Mouse (Mus musculus): ENCODE data around the gene Lyar. TPM values are rescaled to one million over a fixed set of nuclear protein-coding genes. Genes with fewer than 3 reads are reported as not detected.

Lyar gene
- total RNA-seq, 2 experiments from 2014 or later = 11.4 to 12.9 TPM

DNA sequence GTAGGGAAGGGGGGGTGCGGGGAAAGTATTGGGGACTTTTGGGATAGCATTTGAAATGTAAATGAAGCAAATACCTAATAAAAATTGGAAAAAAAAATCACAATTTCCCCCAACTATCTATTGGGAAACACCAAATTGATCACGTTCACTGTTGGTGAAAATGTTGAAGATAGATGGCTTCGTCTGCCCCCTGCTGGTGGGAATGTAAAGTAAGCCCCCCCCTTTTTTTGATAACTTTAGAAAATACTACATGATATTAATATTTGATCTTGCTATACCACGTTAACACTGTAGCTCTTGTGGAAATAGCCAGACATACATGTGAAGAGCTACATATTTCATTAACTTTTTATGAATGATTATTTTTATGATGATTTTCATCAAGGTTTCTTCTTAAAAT lies 34.9 kb downstream of the Lyar start:
- no peak for DNase-seq (ENCODE audit: low spot score in 2 of 2)

DNA sequence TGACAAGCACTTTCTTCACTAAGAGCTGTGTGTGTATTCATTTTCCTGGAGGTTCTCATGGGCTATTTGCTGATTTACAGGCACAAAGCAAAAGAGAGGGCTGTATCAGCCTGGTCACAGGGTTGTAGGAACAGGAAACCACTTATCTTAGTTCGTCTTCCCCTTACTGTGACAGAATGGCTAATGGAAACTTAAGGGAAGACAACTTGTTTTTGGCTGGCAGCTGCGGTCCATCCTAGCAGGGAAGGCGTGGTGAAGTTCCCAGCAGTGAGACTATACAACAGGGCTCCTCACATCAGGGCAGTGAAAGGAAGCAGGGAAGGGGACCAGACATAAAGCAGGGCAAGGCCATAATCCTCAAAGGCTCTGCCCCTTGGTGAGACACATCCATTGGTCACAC lies 35.4 kb downstream of the Lyar start:
- DNase-seq (ENCODE audit: low spot score in 2 of 2) = no peak

DNA sequence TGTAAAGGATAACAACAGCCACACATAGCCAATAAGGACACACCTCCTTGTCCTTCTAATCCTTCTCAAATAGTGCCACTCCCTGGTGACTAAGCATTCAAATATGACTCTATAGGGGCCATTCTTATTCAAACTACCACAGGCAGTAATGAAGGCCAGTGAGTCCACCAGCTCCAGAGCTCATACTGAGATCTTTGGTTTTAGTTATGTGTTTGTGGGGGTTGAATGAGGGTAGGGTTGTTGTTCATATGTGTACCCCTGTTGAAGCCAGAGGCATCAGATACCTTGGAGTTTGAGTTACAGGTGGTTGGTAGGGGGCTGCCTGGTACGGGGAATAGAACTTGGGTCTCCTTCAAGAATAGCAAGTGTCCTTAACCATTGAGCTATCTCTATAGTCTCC lies 36.3 kb downstream of the Lyar start:
- no peak for DNase-seq (ENCODE audit: low spot score in 2 of 2)

DNA sequence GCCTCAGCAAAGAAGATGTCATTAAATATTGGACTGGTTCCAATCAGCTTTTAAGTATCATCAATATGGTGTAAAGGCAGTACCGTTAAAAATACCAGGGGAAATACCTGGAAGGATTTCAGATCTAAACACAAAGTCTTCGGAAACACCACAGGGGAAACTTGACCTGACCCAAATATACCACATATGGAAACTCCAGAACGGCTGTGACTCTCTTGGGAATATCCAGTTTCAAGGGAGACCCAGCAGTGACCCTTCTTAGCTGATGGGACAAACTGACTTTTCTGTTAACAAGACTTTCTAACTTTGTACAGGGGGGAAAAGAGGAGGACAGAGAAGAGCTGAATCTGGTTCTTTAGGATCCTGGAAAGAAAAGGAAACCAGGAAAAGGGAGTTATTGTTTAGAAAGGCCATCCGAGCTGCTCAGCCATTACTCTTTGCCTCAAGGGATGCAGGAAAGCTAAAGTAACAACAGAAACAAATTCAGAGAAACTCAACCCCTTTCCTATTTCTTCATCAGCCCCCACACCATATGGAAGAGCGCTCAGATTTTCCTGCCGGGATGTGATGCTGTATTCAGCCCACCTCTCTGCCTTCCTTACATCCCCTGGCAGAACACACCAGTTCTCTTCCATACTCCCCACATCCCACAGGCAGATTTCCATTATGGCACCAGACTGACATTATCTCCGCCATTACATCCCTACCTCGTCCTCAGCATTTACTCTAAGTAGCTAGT lies 37.9 kb downstream of the Lyar start:
- no peak for DNase-seq (ENCODE audit: low spot score in 2 of 2)

DNA sequence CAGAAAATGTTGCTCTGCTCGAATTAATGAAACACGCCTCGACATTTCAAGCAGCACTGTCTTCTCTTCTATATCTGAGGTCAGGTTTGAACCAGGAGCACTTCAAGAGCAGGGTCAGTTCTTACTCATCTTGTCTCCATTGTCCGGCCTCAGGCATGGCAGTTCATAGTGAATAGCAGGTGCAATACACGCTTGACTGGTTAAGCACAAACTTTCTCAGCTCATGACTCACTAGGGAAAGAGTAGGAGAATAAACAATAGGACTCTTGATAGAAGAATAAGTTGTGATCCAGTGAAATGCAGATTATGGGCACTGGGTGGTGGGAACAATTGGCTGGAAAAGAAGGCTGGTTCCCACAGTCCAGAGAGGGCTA lies 38.5 kb downstream of the Lyar start:
- no peak for DNase-seq (ENCODE audit: low spot score in 2 of 2)

DNA sequence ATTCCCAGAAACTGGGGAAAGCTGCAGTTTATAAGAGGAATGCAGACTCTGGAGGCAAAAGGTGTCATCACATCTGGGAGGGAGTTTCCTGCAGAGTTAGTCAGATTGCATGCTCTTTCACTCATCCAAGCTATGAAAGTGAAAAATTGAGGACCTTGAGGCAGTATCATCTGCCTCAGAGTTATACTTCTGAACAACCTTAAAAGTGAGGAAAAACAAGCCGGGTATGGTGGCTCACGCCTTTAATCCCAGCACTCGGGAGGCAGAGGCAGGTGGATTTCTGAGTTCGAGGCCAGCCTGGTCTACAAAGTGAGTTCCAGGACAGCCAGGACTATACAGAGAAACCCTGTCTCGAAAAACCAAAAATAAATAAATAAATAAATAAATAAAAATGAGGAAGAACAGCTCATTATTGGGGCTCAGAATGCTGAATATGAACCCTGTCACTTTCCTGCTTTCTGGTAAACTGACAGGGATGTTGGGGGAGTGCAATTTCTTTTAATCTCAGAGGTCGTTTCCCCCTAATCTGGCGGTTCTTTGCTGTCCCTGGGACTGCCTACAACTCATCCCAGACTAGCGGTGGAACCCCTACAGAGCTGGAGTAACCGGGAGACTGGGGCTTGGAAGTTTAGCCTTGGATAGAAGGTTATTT lies 39.3 kb downstream of the Lyar start:
- no peak for DNase-seq (ENCODE audit: low spot score in 2 of 2)

DNA sequence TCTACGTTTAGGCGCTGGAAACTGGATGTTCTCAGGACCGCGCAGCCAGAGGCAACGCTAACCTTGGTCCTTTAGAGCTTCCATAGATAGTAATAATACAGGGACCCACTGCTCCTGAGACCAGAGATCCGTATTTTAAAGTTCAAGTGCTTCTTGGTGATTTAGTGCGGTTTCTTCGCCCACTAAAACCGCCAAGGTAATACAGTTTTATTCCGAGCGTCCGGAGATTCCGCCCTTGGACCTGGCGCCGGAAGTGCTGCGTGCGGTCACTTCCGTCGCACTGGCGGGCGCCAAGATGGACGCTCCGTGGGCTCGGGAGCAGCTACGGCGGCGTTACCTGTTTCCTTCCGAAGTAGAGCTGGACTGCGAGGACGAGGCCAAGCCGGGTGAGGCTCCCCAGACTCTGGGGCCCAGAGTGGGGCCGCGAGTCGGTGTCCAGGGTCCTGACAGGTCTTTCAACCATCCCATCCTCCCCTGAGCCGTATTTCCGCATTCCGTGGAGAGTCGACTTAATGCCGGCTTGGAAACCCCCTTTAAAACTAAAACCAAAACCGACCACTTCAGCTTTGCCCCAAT lies 39.9 kb downstream of the Lyar start, which contains the start of gene Tmem128:
TSS of gene Tmem128 (plus strand) at position 79 of the 576 bp plus-strand sequence.
- peak; percentile 68 to 80 for DNase-seq (ENCODE audit: low spot score in 2 of 2)

DNA sequence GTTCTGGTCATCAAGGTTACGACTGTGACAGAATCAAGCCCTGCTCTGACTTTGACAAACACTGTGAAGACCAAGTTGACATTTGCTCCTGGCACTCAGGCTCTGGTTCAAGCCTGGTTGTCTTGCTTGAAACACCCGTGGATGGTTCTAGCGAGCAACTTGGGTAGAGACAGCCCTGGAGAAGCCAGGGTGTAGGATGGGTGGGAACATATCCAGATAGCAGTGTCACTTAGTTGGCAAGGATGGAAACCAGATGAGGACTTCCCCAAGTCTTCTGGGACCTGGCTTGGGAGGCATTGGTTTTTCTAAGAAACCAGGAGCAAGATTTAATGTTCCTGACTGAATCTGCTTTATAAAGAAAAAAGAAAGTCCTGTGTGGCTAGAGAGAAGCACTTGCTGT lies 50.7 kb downstream of the Lyar start:
- DNase-seq (ENCODE audit: low spot score in 2 of 2) = no peak

DNA sequence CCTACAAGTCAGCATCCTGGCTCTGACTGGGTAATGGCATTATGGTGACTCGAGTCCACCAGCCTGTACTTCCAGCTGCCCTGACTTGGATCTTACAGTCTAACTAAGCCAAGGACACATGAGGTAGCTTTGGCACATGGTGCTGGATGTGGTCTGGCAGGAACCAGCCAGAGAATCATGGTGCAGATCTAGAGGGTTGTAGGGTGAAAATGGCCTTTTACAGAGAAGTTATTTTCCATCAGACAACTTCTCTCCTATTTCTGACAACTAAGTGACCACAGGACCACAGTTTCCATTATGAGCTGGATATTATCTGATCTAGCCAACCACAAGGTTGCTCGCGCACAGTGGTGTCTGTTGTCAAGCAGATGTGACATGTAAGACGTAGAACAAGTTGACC lies 53.6 kb downstream of the Lyar start:
- DNase-seq (ENCODE audit: low spot score in 2 of 2) = no peak

DNA sequence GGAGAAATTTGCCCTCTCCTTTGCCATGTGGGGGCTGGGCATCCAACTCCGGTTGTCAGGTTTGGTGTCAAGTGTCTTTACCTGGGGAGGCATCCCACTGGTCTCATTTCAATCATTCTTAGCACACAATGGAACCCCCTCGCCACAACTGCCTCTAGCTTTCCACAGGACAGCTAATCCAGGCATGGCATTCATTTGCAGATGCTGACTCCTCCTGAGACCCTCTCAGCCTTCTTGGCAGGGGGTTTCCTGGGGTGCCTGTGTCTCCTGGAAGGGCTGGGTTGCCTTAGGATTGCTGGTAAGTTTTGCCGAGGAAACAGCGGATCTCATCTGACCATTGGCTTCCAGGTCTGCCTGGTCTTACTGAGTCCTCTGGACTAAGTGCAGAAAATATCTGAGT lies 55.5 kb downstream of the Lyar start, which contains the start of gene Otop1:
TSS of gene Otop1 (plus strand) at position 202 of the 400 bp plus-strand sequence.
- DNase-seq (ENCODE audit: low spot score in 2 of 2) = no peak

DNA sequence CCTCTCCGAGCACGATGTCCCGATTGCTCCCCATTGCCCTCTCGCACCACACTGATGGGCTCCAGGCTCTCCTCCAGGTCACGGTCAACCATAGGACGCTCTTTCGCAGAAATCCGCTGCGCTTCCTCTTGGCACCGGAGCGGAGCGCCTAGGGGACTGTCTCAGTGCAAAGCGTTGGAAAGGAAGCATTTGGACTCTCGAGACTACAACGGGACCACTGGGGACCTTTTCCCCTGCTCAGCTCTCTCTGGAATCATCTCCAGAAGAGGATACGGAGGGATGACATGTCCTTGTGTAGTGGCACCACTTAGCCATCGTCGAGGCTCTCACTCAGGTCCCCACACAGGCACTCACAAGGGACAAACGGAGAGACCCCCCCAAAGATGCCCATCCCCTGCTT lies 56.2 kb downstream of the Lyar start:
- DNase-seq (ENCODE audit: low spot score in 2 of 2) = no peak

DNA sequence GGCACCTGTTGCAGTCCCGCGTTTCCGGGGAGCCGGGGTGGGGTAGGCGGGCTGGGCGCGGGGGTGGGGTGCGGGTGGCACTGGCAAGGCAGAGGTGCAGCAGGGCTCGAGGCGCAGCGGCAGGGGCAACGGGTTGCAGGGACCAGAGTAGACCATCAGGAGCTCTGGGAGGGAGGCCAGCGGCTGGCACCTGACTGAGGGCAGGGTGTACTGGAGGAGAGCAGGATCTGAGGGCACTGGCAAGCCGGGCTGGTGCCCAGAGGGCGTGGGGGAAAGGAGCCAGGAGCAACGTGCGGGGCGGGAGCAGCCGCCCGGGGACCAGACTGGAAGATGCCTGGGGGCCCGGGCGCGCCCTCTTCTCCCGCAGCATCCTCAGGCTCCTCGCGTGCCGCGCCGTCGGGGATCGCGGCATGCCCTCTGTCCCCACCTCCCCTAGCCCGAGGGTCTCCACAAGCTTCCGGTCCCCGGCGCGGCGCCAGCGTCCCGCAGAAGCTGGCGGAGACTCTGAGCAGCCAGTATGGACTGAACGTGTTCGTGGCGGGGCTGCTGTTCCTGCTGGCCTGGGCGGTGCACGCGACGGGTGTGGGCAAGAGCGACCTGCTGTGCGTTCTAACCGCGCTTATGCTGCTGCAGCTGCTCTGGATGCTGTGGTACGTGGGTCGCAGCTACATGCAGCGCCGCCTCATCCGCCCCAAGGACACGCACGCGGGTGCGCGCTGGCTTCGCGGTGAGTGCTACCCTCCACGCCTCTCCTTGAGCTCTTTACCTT lies 57.0 kb downstream of the Lyar start:
- DNase-seq (ENCODE audit: low spot score in 2 of 2) = no peak

DNA sequence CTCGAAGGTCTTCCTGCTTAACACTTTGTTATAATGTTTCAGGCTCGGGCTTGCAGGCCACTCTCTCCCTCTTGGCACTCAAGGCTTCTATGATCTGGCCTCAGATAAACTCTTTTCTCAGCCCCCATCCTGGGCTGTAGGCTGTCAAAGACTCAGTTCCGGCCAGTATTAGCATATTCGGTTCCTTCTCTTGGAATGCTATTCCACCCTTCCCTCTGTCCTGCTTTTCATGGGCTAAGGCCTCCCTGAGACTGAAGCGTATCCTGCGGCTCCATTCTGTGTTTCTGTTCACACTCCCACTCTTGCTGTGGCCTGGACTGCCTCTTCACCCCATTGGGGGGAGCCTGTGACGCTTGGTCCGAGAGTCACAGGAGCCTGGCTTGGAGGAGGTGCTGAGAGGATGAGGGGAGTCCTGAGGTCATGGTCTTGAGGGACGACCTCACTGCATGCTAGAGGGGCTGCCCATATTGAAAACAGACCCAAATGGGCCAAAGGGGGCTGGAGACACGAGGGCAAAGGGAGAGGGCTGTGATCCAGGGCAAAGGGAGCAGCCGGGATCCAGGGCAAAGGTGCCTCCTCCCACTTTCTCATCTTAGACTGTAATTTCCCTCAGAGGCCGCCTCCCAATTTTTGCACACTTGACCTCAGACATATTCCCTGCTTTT lies 57.8 kb downstream of the Lyar start:
- DNase-seq (ENCODE audit: low spot score in 2 of 2) = no peak

DNA sequence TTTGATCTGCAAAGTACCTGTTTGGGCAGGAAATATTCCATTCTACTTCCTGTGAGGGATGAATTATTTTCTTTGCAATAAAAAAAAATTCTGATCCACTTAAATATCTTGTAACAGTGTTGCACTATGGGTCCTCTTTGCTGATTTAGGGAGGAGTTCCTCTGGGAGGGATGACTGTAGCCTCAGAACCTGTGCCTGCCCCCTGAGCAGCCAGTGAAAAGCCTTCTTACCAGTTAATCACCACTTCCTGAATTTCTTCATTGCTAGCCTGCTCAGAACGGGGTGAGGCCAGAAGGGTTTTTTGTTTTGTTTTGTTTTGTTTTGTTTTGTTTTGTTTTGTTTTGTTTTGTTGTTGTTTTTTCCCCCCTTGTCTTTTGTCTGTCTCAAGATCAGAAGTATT lies 59.8 kb downstream of the Lyar start:
- no peak for DNase-seq (ENCODE audit: low spot score in 2 of 2)

Other genes with a start within 250 kb of the Lyar start
- gene Stx18, start 181.7 kb upstream of the Lyar start, total RNA-seq (2021) = 10 to 100 TPM; 36.8 to 38.3 TPM
- gene Nsg1, start 60.6 kb upstream of the Lyar start, total RNA-seq (2021) = 100 to 1,000 TPM; 561 to 567 TPM
- 10 to 100 TPM; 17.5 to 19.6 TPM for gene Zbtb49, start within 50 bp of the Lyar start, total RNA-seq (2021)
- gene Tmem128, start 39.7 kb downstream of the Lyar start, total RNA-seq (2021) = 10 to 100 TPM; 40.0 to 40.5 TPM
- gene Otop1, start 55.5 kb downstream of the Lyar start, total RNA-seq (2021) = under 1 TPM in 1 of 2 experiments, not detected in 1; 0.17 TPM
- gene Drd5, start 98.9 kb downstream of the Lyar start, total RNA-seq (2021) = 1 to 10 TPM; 6.7 to 7.9 TPM

All from layer of hippocampus, postnatal 14 days (tissue).